ENCODE assay signal across 16 mouse cellular contexts in genomic region chr9:31283044-31283443, GRCm38 (mm10). TPM values are rescaled to one million over a fixed set of nuclear protein-coding genes. Genes with fewer than 3 reads are reported as not detected.
A peak's percentile ranks its signal among the peaks of the same experiment; 100 is the strongest.
DNase-seq lines count a peak whose midpoint lies in the region; ATAC-seq and TF ChIP-seq lines count a peak whose summit lies in the region.
"Had no signal": no experiment of that assay in that cellular context is flagged by ENCODE, and none has a peak within 500 bp of the region (broad histone marks: within the 10 kb centered on the region; RNA-seq: fewer than 3 reads in every experiment).

No protein-coding gene starts in this region.

- DNase-seq in forebrain, embryonic 10.5 days (ENCODE audit: extremely low spot score, low spot score) = no peak
- DNase-seq in midbrain, embryonic 14.5 days = no peak
- DNase-seq in kidney, adult 11 months = no peak
- no peak for DNase-seq in retina, postnatal 1 day
- DNase-seq in layer of hippocampus, postnatal 10 days (ENCODE audit: low spot score in 2 of 2) = no peak
- DNase-seq: adrenal gland, postnatal 25 days; cerebellum, adult 11-12 months; left cerebral cortex, postnatal 4 days; lung, postnatal 36 days; right cerebral cortex, postnatal 4 days had no signal

- H3K4me2 ChIP-seq in forebrain, embryonic 16.5 days (ENCODE audit: low read length) = no peak overlapping the region
- peak overlapping the region; percentile 75 for H3K4me2 ChIP-seq in hindbrain, embryonic 13.5 days
- peak overlapping the region; percentile 86; the same call in 1 of the 2 replicates for H3K4me2 ChIP-seq in midbrain, embryonic 14.5 days (ENCODE audit: low read length)
- H3K4me2 ChIP-seq: heart, embryonic 15.5 days had no signal

- peak overlapping the region; percentile 100 for H3K27ac ChIP-seq in forebrain, embryonic 10.5 days
- no peak overlapping the region for H3K27ac ChIP-seq in forebrain, embryonic 16.5 days (ENCODE audit: low read length)
- H3K27ac ChIP-seq in ES-Bruce4 (ENCODE audit: insufficient read depth, low read length) = peak overlapping the region; percentile 5; the same call in 1 of the 2 replicates
- H3K27ac ChIP-seq in hindbrain, embryonic 13.5 days = peak overlapping the region; percentile 81
- H3K27ac ChIP-seq in midbrain, embryonic 14.5 days (replicated peaks; ENCODE audit: low read depth, low read length) = peak overlapping the region; percentile 74
- H3K27ac ChIP-seq: embryonic facial prominence, embryonic 12.5 days; heart, embryonic 15.5 days had no signal

- peak overlapping the region; percentile 91; the same call in 1 of the 2 replicates for H3K4me3 ChIP-seq in forebrain, embryonic 10.5 days
- no peak overlapping the region for H3K4me3 ChIP-seq in forebrain, embryonic 16.5 days (replicated peaks; ENCODE audit: low read length)
- no peak overlapping the region for H3K4me3 ChIP-seq in ES-Bruce4 (ENCODE audit: low read depth, low read length)
- no peak overlapping the region for H3K4me3 ChIP-seq in hindbrain, embryonic 13.5 days
- H3K4me3 ChIP-seq in midbrain, embryonic 14.5 days (replicated peaks; ENCODE audit: low read depth, low read length) = 0 out of 2 replicates have a peak overlapping the region, but pooled peaks have one; percentile 74
- H3K4me3 ChIP-seq: embryonic facial prominence, embryonic 12.5 days; heart, embryonic 15.5 days had no signal

- TF ChIP-seq EP300 in ES-Bruce4 (IDR thresholded peaks at IDR 0.05; ENCODE audit: insufficient read depth, low read depth, low read length) = no peak

- WGBS in forebrain, embryonic 10.5 days = 85% methylated on average over 4 of the region's 4 CpGs
- WGBS in forebrain, embryonic 16.5 days = 75% methylated on average over 4 of the region's 4 CpGs
- 83% methylated on average over 4 of the region's 4 CpGs for WGBS in hindbrain, embryonic 13.5 days
- WGBS in midbrain, embryonic 14.5 days = 74% methylated on average over 4 of the region's 4 CpGs

- TF ChIP-seq POLR2A in ES-Bruce4 (IDR thresholded peaks at IDR 0.05; ENCODE audit: insufficient read depth, low read length) = no peak

- ATAC-seq in forebrain, embryonic 16.5 days = no peak
- no peak for ATAC-seq in hindbrain, embryonic 13.5 days (ENCODE audit: low FRiP score)
- no peak for ATAC-seq in midbrain, embryonic 14.5 days (ENCODE audit: low FRiP score, low TSS enrichment)
- ATAC-seq: intestine, embryonic 16.5 days had no signal

- H3K9me3 ChIP-seq in forebrain, embryonic 10.5 days = no peaks in the 10 kb centered on the region
- no peaks in the 10 kb centered on the region for H3K9me3 ChIP-seq in forebrain, embryonic 16.5 days (ENCODE audit: control insufficient read depth, low read length)
- no peaks in the 10 kb centered on the region for H3K9me3 ChIP-seq in ES-Bruce4 (replicated peaks; ENCODE audit: control insufficient read depth, insufficient read depth, low read length, poor library complexity, severe bottlenecking)
- H3K9me3 ChIP-seq in hindbrain, embryonic 13.5 days = no peaks in the 10 kb centered on the region
- no peaks in the 10 kb centered on the region for H3K9me3 ChIP-seq in midbrain, embryonic 14.5 days (ENCODE audit: control insufficient read depth, low read length)
- H3K9me3 ChIP-seq: embryonic facial prominence, embryonic 12.5 days; heart, embryonic 15.5 days had no signal

- H3K27me3 ChIP-seq in forebrain, embryonic 10.5 days (ENCODE audit: poor library complexity, severe bottlenecking) = no peaks in the 10 kb centered on the region
- no peaks in the 10 kb centered on the region for H3K27me3 ChIP-seq in forebrain, embryonic 16.5 days (replicated peaks; ENCODE audit: control insufficient read depth, insufficient read depth, low read length)
- H3K27me3 ChIP-seq in ES-Bruce4 (ENCODE audit: control insufficient read depth, insufficient read depth, low read length, poor library complexity, severe bottlenecking) = no peaks in the 10 kb centered on the region
- no peaks in the 10 kb centered on the region for H3K27me3 ChIP-seq in hindbrain, embryonic 13.5 days
- no peaks in the 10 kb centered on the region for H3K27me3 ChIP-seq in midbrain, embryonic 14.5 days (ENCODE audit: control insufficient read depth, insufficient read depth, low read length)
- H3K27me3 ChIP-seq: embryonic facial prominence, embryonic 12.5 days; heart, embryonic 15.5 days had no signal

- no peak for TF ChIP-seq CTCF in ES-Bruce4 (IDR thresholded peaks at IDR 0.05; ENCODE audit: low read depth, low read length)

- no peak overlapping the region for H3K9ac ChIP-seq in forebrain, embryonic 16.5 days (replicated peaks; ENCODE audit: low read depth, low read length)
- H3K9ac ChIP-seq in ES-Bruce4 (ENCODE audit: low read depth, poor library complexity, severe bottlenecking) = no peak overlapping the region
- H3K9ac ChIP-seq in hindbrain, embryonic 13.5 days = peak overlapping the region; percentile 63; the same call in 1 of the 2 replicates
- peak overlapping the region; percentile 98; the same call in 1 of the 2 replicates for H3K9ac ChIP-seq in midbrain, embryonic 14.5 days (replicated peaks; ENCODE audit: low read length)
- H3K9ac ChIP-seq: embryonic facial prominence, embryonic 12.5 days; heart, embryonic 15.5 days had no signal

- peaks cover 19% of the 10 kb centered on the region for H3K36me3 ChIP-seq in forebrain, embryonic 10.5 days (replicated peaks)
- H3K36me3 ChIP-seq in forebrain, embryonic 16.5 days (ENCODE audit: control insufficient read depth, insufficient read depth) = no peaks in the 10 kb centered on the region
- no peaks in the 10 kb centered on the region for H3K36me3 ChIP-seq in ES-Bruce4 (ENCODE audit: control insufficient read depth, insufficient read depth, low read length, poor library complexity, severe bottlenecking)
- no peaks in the 10 kb centered on the region; the same call in 1 of the 2 replicates for H3K36me3 ChIP-seq in hindbrain, embryonic 13.5 days
- H3K36me3 ChIP-seq in midbrain, embryonic 14.5 days (ENCODE audit: control insufficient read depth, insufficient read depth, low read length) = no peaks in the 10 kb centered on the region
- H3K36me3 ChIP-seq: embryonic facial prominence, embryonic 12.5 days; heart, embryonic 15.5 days had no signal

- H3K4me1 ChIP-seq in forebrain, embryonic 10.5 days = peaks cover 30% of the 10 kb centered on the region
- H3K4me1 ChIP-seq in forebrain, embryonic 16.5 days (replicated peaks; ENCODE audit: control insufficient read depth, insufficient read depth, low read length) = peaks cover 11% of the 10 kb centered on the region
- peaks cover 2% of the 10 kb centered on the region for H3K4me1 ChIP-seq in ES-Bruce4 (ENCODE audit: control insufficient read depth, insufficient read depth, low read length)
- peaks cover 29% of the 10 kb centered on the region for H3K4me1 ChIP-seq in hindbrain, embryonic 13.5 days (replicated peaks)
- H3K4me1 ChIP-seq in midbrain, embryonic 14.5 days (ENCODE audit: control insufficient read depth, insufficient read depth, low read length) = peaks cover 14% of the 10 kb centered on the region

RNA-seq across cellular contexts. Expression of gene Prdm10, which starts 2.7 kb away (rescaled TPM):
- 8.2 and 8.9 TPM in 2 replicates for polyA plus RNA-seq in forebrain, embryonic 10.5 days (2016; fragmentation: Nextera tagmentation; extraction: Ambion mirVana)
- polyA plus RNA-seq in forebrain, embryonic 16.5 days (2015; fragmentation: Nextera tagmentation; extraction: Ambion mirVana) = 9.8 and 12.1 TPM in 2 replicates
- polyA plus RNA-seq in ES-Bruce4 (2011; ENCODE audit: insufficient read depth, insufficient read length, low read depth, missing spikeins) = 18.0 and 20.7 TPM in 2 replicates
- polyA plus RNA-seq in hindbrain, embryonic 13.5 days (2015; fragmentation: Nextera tagmentation; extraction: Ambion mirVana) = 7.9 and 8.6 TPM in 2 replicates
- polyA plus RNA-seq in midbrain, embryonic 14.5 days (2014; fragmentation: Nextera tagmentation; extraction: Ambion mirVana) = 9.1 and 9.7 TPM in 2 replicates
- total RNA-seq in layer of hippocampus, postnatal 10 days (2021) = 10 to 100 TPM; 15.5 to 18.8 TPM

Comparison
In these comparisons a context has a peak if more than half of its experiments do, and no peak if none do; other contexts are left out.
1. H3K4me3 ChIP-seq: peak in forebrain, embryonic 10.5 days (single experiment) and midbrain, embryonic 14.5 days (single experiment); none in forebrain, embryonic 16.5 days (single experiment), ES-Bruce4 (single experiment) and hindbrain, embryonic 13.5 days (single experiment).
2. H3K9ac ChIP-seq: peak in hindbrain, embryonic 13.5 days (single experiment) and midbrain, embryonic 14.5 days (single experiment); none in forebrain, embryonic 16.5 days (single experiment) and ES-Bruce4 (single experiment).